Mouse (Mus musculus) brain, embryonic 14.5 days (tissue): ENCODE measurements around the gene Chpf2. TPM values are rescaled to one million over a fixed set of nuclear protein-coding genes. Genes with fewer than 3 reads are reported as not detected.
"Not testable (repeated sequence)": the region's sequence is repeated elsewhere in the genome, so short reads cannot be mapped to it uniquely, and the experiment has no call there.

Source experiments
- DNase-seq: peaks from one replicate; pipeline ENCODE4 v3.0.0-alpha.2; 2011; ENCODE audit warnings: low read depth
- CTCF ChIP-seq: fragments of 200-500 bp; IDR thresholded peaks from 2 replicates; pipeline ENCODE4 v1.5.1; 2012; ENCODE audit warnings: inconsistent platforms, mild to moderate bottlenecking, moderate library complexity, borderline replicate concordance; ENCODE audit not compliant: insufficient read depth, insufficient read length; ENCODE audit errors: extremely low read depth
- POLR2A ChIP-seq: fragments of 200-500 bp; IDR thresholded peaks from 2 replicates; pipeline ENCODE4 v1.6.1; 2012; ENCODE audit warnings: mild to moderate bottlenecking, inconsistent platforms, borderline replicate concordance; ENCODE audit not compliant: poor library complexity, insufficient read depth, insufficient read length, severe bottlenecking; ENCODE audit errors: extremely low read depth
- polyA plus RNA-seq: library from polyadenylated mRNA; depleted of rRNA; stranded (reverse); fragments of >200 nt; gene quantifications from 2 replicates; pipeline ENCODE4 v1.2.3, GENCODE M21; 2012; rRNA removed

Chpf2 gene
- polyA plus RNA-seq, result 21.9 and 26.8 TPM in 2 replicates

DNA sequence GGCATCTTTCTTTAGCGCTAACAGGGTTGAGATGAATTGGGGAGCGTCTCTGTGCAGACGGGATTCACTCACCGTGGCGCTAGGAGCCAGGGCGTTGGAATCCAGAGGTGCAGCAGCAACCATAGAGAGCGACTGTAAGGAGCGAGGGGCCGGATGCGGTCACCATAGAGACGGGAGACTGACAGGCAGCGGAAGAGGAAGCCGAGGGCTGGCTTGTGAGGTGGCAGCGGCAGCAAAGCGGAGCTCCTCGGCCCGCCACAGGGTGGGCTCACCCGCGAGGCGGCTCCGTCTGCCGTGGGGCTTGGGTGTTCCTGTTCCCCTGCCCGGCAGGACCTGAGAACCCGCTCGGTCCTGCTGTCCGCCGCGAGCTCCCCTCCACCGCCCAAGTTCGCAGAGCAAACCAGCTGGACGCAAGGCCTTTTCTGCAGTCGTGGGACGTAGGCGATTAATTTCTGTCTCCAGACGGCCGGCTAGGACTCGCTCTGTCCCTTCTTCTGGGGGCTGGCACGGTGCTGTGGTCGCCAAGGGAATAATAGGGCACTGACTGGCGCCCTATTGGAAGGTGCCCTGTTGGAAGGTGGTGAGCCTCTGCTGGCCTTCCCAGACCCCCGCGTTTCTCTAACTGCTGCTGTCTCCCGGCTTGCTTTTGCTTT lies at the start of gene Chpf2:
TSS of gene Chpf2 (plus strand) at position 195 of the 653 bp plus-strand sequence.
- peak; percentile 96 for DNase-seq
- TF ChIP-seq CTCF, result no peak
- TF ChIP-seq POLR2A, result peak; percentile 78; the same call in 1 of the 2 replicates

DNA sequence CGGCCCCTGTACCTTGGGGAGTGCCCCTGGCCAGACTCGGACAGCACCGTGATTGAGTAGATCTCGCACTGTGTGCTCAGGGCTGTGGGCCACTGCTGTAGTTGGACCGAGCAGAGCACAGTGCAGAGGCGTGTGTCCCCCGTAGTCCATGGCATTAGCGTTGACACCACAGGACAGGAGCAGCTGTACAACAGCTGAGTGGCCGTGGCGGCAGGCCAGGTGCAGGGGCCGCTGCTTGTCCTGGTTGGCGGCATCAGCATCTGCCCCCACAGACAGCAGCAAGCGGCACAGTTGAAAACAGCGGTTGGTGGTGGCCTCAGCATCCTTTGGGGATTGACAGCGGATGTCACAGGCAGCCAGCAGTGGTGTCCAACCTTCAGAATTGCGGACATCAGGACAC lies 48.9 kb upstream of the Chpf2 start:
- no peak for DNase-seq
- no peak for TF ChIP-seq CTCF
- TF ChIP-seq POLR2A, result no peak

DNA sequence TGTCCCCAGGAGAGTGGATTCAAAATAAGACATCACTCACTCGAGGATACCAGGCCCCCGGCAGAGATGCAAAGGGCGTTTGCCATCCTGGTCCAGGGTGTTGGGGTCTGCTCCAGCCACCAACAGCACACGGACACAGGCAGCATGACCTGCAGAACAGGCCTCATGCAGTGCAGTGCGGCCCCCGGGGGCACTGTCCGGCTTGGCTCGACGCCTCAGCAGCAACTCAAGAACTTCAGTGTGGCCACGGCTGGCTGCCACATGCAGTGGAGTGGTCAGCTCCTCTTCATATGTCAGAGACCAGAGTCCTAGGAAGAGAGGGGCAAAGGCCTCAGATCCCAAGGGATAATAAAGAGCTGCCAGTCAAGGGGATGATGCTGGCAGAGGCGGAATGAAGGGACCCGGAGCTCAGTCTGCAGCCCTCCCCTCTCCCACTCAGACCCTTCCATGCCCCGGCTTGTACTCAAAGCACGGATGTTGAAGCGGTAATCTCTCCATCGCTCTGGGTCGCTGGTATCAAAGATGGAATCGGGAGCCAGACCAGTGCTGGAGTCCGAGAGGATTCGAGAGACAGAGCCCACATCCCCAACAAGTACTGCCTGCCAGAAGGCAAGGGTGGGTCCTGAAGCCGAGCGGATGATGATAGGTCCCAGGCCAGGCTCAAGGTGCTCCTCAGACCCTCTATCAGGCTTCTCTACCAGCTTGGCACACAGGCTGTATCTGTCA lies 46.8 kb upstream of the Chpf2 start:
- no peak for DNase-seq
- TF ChIP-seq CTCF (no peak), POLR2A (no peak)

DNA sequence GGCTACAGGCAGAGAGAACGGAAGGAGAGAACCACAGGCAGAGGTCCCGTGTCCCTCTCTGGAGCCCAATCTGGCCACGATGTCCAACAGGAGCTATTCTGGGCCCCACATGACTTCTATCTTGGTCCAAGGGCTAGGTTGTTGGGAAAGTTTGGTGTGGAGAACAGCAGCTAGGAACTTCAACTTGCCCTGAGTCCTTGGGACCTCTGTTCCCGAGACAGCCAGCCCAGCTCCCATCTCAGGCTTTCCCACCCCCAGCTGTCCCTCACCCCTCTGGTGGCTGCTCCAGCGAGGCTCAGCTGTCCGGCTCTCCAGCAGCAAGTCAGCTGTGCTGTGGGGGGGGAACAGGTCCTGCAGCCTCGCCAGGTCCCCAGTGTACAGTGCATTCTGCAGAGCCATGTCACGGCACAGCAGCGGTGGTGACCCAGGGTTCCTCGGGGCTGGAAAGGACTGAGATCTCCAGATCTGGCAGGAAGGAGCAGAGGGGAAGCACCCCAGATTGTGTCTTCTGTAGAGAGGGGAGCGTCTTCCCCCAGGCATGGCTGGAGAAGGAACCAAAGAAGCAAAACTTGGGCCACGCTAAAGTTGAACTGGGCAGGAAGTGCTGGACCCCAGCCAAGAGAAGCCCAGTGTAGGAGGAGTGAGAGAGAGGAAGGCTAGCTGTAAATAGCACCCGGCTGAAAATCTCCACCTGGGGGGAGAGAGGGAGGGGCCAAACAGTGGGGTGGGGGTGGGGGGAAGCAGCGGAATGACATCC lies 46.0 kb upstream of the Chpf2 start, which contains the start of gene Asb10:
TSS of gene Asb10 (minus strand) at position 592 of the 757 bp plus-strand sequence.
- DNase-seq, result no peak
- TF ChIP-seq CTCF (no peak), POLR2A (no peak)

DNA sequence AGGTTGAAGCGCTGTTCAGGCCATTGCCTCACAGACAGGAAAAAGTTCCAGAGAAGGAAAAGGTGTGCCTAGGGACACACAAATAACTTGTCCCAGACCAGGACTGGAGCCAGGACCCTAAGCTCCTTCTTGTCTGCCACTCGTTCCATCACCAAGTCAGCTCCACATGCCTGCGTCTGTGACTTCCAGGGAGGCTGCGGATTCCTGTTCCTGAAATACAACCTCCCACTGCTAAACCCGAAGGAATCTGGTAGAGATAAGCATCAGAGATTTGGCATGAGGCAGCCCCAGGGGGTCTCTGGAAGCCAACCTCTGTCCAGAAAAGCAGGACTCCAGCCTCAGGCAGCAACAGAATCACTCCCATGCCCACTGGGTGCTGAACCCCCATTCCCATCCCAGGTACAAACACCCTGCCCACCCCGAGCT lies 45.4 kb upstream of the Chpf2 start:
- no peak for TF ChIP-seq POLR2A
- no peak for TF ChIP-seq CTCF
- no peak for DNase-seq

DNA sequence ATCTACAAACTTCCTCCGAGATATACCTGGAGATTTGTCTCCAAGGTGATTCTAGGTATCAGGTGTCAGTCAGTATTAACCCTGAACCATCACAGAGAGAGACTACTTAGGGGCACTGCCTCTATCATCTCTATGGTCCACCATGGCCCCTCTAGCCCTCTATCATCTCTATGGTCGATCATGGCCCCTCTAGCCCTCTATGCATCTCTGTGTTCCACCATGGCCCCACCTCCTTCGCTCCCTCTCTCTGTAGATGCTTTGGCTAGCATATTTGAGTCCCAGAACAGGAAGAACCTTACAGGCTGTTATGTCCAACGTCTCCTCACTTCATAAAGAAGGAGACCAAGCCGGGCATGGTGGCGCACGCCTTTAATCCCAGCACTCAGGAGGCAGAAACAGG lies 43.9 kb upstream of the Chpf2 start:
- TF ChIP-seq CTCF, result no peak
- TF ChIP-seq POLR2A, result no peak
- no peak for DNase-seq

DNA sequence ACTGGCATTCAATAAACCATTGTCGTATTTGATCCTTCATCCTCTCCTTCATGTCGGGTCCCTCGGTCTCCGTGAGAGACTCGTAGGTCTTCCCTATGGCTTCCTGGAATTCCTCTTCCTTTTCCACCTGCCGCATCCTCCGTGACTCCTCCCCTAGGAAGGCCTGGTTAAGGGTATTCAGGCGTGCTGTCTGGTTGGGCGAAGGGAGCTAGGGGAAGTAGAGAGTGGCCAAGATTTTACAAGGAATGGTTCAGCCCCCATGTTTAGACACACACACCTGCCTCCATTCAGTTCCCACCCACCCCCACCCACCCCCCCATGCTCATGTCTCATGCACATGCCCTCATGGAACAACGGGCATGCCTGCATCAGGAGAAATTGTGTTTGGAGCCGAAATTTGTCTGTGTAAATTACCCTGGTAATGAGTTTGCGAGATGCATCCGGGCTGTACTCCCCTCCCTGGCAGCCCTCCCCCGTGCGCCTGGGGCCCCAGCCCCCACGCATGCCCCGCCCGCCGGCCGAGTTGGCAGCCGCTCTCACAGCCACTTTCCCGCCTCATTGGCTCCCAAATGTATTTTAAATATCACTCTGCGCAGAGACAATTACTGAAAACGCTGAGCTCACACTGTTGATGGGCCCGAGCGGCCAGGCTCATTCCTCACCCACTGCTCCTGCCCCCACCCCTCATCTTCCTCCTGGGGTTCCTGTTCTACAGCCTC lies 35.8 kb upstream of the Chpf2 start:
- DNase-seq, result peak; percentile 94
- TF ChIP-seq CTCF (no peak), POLR2A (no peak)

DNA sequence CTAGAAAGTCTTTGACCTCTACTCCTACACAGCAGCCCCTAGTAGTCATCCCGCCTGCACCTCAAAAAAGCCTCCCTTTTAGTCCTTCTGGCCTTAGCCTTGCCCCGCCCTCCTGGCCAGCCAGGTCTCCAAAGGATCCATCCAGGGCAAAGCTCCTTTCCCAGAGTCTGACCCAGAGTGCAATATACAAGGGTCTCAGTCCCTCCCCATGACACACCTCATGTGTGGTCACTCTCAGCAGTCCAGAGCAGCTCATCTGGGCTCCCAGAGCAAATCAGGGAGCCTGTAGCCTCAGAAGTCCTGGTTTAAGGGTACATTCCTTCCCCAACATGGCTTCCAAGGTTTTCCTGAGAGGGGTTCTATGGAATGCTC lies 35.2 kb upstream of the Chpf2 start:
- no peak for TF ChIP-seq POLR2A
- no peak for TF ChIP-seq CTCF
- no peak for DNase-seq

DNA sequence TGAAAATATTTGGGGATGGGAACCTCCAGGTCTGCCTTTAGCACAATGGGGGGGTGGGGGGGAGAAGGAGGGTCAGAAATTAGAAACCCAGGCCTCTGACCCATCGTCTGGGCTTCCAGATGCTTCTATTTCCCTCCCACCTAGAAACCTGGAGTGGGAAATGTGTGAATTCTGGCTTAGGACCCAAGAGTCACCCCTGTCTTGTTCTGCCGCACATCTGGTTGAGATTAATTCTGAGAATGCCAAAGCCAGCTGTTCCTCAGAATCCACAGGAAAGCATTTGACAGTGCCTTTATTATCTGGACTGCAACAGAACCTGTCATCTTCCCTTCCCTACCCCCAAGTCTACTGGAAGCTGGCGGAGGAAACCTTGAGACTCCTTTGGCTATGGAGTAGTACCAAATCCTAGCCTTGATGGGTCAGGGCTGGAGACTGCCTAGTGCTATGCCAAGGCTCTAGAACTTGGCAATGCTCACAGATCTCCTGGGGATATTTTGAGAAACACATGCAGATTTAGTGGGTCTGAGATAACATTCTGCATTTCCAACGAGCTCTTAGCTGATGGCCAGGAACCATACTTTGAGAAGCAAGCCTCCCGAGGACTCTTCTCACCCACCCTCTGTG lies 32.8 kb upstream of the Chpf2 start:
- TF ChIP-seq CTCF (no peak), POLR2A (no peak)
- no peak for DNase-seq

DNA sequence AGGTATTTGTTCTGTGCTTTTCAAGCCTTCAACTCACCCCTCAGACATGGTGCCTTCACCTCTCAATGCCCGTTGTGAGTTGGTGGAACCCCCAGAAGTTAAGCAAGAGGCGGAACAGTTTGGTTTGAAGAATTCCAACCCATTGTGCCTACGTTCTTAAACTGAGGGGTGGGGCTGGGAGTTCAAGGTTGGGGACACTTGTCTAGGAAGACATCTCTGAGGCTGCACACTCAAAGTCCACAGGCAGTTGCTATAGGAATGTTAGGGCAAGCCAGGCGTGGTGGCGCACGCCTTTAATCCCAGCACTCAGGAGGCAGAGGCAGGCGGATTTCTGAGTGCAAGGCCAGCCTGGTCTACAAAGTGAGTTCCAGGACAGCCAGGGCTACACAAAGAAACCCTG lies 31.2 kb upstream of the Chpf2 start:
- not testable (repeated sequence) for DNase-seq

DNA sequence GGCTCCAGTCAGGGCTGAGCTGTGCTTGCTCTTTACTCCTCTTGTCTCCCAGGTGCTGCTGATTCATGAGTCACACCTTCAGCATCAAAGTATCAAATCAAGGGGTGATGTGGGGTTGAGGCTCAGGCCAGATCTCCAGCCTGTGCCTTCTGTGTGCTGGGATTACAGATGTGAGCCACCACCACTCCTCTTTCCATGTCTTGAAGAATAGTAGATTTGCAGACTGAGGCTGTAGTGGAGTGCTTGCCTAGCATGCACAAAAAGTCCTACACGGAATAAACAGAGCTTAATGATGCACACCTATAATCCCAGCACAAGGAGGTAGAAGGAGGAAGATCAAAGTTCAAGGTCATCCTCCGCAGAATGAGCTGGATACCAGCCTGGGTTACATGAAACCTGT lies 29.8 kb upstream of the Chpf2 start, which contains the start of gene 4931409K22Rik:
TSS of gene 4931409K22Rik (minus strand) at position 101 of the 400 bp plus-strand sequence.
- TF ChIP-seq CTCF (no peak), POLR2A (no peak)
- no peak for DNase-seq

DNA sequence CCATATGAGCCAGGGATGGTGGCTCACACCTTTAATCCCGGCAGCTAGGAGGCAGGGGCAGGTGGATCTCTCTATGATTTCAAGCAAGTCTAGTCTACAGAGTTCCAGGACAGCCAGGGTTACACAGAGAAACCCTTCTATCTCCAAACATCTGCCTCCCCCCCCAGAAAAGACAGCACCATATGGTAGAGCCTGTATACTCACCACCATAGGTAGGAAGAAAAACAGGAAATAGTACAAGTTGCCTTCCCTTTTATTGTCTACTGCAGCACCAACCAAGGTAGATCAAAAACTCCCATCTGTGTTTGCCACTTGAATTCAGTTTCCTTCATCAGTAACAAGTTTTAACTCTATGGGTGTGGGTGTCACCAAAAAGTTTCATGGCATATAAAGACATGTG lies 10.6 kb upstream of the Chpf2 start:
- DNase-seq, result no peak
- TF ChIP-seq POLR2A (no peak), CTCF (no peak)
